Mouse (Mus musculus) layer of hippocampus, adult 18-20 months (tissue): ENCODE measurements at regions not wholly inside any gene's neighbourhood (a gene's known extent, or its start where the extent isn't known, plus 50 kb on each side); places are given as distances from the start of the nearest gene placed in this dataset.

Source experiments
- DNase-seq, 2 experiments: peaks; one replicate each; pipeline ENCODE4 v3.0.0; 2022; ENCODE audit warnings: low spot score in 2 of 2

DNA sequence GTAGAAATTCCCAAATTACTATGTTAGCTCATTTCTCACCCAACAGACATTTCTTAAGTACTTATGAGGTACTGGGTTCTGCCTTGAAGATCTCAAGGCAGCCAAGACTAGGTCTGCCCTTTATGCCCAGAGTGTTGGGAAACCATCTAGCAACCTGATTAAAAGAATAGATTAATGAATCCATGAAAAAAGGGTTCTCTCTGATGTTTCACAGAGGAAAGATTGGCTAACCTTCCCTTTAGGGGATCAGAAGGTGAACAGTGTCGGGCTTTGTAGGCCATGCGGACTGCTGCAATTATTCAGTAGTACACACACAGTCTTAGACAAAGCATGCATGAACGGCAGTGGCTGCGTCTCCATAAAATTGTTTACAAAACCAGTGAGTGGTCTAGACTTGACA lies 556.3 kb downstream of the Vrk1 start:
- DNase-seq, result no peak

DNA sequence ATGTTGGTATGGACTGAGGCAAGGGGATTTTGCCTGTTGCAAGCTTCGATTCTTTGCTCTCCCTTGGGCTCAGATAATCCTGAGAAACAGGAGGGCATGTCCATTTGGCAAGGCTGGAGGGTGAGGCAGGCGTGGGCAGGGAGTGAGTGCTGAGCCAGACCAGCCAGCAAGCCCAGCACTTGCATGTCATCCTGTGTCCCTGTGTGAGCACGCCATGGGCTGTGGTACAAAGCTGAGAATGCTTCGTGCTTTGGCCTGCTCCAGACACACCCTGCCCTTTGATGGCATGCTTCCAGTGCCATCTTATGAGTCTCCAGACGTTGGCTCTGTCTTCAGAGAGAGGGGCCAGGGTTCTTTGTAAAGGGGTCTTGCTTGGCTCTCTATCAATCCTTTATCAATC lies 557.1 kb downstream of the Vrk1 start:
- DNase-seq, result no peak

DNA sequence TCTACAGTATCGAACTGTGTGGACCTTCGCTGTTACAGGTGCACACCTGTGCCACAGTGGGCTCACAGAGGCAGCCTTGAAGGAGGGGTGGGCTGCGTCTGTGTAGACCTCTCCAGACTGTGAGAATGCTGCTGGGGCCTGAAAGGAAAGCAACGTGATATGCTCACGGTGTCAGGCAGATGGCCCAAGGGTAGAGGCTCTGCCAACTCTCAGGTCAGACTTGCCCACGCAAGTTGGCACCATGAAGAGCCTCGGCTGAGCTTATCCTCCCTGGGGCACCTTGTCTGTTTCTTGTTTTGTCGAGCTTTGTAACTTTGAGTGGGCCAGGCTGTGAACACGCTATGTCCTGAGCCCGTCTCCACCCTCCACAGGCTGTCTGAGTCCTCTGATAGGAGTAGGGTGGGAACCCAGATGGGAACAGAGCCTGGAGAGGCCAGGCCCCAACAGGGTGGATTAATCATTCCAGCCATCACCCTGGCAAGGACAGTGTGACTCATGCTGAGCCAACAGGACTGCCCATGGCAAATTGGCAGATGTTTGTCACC lies 558.6 kb downstream of the Vrk1 start:
- DNase-seq, result no peak

DNA sequence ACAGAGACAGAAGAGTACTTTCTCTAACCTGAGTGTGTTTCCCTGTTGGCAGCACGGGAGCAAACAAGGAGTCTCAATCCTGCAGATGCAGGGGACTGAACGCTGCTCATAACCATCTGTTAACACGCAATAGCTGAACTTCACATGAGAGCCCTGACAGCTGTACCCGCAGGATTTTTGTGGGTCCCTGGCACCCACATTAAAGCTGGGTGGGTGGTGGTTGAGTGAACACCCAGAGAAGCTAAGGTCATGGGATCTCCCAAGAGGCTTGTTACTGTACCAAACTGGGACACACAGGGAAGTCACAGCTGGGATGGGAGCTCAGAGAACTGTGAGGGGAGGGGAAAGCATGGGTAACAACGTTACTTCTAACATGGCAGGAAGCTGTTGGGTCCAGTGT lies 562.9 kb downstream of the Vrk1 start:
- no peak for DNase-seq

DNA sequence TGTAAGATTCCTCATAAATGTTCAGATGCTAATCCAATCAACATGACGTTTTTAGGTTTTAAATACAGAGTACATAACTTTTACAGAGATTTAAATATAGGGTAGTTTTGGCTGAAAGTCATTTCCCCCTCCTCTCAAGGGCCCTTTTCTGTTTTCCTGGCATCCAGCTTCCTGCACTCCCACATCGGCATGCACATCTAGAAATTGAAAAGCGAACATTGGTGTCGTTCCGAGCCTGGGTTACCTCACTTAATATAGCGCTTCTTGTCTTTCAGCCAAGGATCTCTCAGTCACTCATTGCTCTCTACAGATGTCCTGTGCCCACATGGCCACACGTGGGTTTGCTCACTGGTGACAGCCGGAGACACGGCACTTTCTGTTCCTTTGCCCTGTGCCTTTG lies 572.7 kb downstream of the Vrk1 start:
- peak; percentile 7 to 40 for DNase-seq

DNA sequence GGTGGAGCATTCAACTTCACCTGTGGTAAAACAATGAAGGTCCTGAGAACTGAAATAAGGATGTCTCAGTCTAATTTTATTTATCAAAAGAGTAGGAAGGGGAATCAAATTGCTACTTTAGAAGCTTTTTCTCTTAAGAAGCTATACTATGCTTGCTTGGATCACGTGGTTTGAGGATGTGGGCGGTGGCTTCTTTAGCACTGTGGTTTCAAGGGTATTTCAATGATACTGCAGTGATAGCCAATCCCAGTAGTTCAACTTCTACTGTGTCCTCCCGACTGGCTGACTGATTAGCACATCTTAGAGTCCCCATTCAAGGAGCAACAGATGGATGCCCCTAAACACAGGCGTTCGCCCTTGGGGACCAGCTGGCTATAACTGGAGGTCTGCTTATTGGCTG lies 575.6 kb downstream of the Vrk1 start:
- no peak for DNase-seq

DNA sequence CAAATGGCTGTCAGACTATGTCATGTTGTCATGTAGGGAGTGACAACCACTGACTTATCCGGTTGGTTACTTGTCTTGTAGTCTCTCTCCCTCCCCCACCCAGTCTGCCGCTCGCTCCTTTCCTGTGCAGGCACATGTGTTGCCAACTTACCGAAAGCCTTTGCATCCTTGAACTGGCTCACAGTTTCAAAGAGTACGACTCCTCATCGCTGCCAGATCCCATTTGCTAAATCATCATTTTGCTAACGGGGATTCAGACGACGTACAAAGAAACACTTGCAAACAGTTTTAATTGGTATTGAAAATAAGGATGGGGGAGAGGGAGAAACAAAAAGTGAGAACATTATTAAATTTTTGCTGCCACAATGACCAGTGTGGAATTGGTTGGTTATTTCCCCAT lies 582.7 kb downstream of the Vrk1 start:
- DNase-seq, result no peak

DNA sequence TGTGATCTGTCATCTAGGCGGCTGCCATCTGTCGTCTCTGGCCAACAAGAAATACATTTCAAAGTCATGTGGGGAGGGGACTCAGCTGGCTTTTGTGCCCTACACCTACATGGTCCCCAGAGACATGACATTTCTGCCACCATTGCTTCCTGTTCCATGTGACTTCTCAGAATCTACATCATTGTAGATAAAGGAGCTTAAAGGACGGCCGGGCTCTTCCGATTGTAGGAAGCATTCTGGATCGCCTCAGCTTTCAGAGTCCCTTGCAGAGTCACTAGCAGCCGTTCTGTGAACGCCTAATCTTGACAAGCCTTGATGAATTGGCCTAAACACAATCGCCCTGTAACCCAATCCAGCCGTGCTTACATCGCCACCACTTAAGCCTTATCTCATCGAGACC lies 587.6 kb downstream of the Vrk1 start:
- DNase-seq, result no peak

DNA sequence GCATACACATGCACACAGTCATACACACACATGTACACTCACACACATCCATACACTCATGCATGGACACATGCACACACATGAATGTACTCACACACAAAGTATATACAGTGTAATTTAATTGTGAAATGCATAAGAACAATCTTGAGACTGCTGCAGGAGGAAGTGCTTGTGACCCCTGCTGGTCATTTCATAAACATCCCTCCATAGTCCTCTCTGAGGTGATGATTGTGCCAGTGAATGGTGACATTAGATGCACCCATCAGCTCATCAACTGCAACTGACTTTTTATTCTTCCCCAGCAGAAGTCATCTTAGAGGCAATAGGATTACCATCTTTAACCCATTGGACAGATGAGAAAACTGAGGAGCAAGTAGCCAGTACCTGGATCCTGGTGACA lies 597.2 kb downstream of the Vrk1 start:
- no peak for DNase-seq

DNA sequence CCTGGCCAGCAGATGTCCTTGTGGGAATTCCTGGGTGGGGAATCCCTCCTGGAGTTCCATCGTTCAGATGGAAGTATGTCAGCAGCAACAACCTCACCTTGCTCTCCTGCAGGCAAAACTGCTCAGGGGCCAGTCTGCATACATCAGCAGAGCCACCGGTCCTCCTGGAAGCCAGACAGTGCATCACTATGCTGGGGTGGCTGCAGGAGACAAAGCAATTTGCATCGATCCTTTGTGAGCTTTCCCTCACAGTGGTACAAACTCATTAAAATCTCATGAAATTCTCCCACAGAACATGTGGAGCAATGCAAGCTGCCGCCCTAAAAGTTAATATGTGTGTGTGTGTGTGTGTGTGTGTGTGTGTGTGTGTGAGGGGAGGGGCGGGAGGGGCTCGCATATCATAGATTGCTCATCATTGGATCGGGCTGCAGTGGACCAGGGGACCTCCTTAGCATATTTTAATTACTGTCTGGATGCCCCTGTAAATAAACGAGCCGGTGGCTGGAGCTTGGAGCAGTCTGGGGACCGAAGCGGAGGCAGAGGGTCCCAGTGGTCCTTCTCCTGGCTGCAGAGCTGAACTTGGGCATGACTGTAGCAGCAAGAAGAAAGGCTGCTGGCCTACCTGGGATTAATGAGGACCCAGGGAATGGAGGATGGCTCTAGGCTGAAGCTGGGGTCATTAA lies 597.8 kb downstream of the Vrk1 start:
- DNase-seq, result no peak

DNA sequence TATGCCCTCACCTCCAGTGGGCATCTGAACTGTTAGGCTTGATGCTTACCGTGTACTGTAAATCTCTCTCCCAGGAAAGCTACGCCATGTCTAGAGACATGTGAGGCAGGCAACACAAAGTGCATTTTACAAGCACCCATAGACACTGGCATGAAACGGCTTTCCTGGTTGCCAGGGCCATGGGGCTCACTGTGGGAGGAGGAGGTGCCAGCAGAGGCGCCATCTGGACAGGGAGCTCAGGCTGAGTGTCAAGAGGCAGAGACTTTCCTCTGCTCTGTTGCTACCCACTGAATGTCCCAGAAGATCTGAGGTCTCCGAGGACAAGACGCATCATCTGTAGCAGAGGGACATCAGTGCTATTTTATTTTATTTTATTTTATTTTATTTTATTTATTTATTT lies 608.7 kb downstream of the Vrk1 start:
- peak in 1 of 2 experiments; percentile 30 for DNase-seq

DNA sequence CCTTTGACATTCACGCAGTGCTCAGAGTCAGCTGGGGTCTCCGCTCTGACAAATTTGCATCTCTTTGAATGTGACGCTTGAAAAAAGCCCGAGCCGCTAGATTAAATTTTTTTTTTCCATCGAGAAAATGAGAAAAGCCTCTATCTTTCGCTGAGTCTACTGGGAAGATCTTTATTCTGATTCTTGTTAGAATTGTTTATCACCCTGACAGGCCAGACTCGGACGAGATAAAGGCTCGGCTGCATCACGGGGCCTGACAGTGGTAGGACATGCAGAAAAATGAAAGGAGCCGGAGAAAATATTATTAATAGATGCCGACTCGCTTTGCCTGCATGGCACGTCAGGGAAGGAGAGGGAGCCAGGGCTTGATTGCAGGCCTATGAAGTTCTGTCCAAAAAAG lies 616.8 kb downstream of the Vrk1 start:
- DNase-seq, result no peak

DNA sequence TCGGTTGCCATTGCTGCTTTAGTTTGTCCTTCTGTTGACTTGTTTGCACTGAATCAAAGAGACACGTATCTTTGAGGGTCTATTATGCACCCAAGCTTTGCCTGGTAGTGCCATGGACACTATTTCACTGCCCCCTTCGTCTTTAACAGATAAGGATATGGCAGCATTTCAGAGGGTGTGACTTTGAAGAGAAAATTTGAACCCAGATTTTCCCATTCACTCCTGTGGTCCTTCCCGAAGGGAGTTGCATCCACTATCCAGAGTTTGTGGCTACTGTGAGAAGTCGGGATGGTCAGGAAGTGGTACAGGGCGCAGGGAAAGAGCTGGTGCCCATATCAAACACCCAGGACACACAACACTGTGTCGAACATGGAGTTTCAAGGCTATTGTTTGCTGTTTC lies 622.5 kb downstream of the Vrk1 start:
- DNase-seq, result no peak

DNA sequence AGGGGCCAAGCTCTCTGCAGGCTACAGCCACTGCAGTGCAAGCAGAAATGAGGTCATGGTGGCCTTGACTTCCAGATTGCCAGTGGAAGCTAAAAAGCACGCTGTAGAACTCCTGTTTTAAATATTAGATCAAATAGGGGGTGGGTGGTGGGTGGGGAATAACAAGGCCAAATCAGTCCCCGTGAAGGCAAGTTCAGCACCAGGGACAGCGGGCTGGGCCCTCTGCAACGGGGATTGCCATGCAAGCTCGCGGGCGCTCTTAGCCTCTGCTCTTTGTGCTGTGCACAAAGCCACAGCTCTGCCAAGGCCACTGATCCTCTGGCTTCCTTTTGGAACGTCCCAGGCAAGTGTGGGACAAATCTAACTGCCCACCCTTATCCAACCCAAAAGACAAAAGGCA lies 623.1 kb downstream of the Vrk1 start:
- no peak for DNase-seq

DNA sequence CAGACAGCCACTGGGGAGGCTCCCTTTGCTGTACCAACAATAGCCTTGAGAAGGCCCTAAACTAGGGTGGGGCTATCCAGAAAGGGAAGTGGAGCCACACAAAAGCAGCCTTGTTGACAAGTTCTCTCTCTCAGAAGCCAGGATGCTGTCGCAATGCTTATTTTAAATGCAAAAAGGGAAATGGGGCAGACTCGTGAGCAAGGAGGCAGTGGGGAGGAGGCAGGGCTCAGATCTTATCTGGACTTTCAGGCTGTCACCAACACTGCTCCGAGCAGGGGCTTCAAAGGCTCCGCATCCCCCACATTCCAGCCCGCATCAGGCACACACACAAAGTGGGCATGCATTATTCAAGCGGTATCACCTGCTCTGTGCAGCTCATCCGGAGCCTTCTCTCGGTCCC lies 648.3 kb downstream of the Vrk1 start:
- no peak for DNase-seq

DNA sequence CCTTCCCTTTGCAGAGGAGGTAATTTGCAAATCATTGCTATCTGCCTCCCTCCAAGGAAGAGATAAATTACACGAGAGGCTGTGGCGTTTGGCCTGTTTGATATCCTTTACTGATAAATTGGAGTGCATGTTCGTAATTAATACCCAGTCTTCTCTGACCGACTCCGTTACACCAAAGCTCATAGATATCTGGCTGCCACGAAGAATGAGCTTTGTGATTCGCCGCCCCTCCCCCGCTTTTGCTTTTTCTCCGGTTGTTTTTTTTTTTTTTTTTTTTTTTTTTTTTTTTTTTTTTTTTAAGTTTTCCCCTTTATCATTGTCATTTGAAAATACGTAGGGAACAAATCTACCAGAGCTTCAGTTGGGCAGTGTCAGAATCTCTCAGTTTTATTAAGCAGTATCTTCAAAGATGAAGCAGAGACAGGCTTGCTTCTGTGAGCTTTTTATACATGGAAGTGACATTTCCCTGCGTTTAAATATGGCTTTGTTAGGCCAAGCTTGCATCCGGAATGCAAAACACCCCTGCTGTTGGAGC lies 663.3 kb downstream of the Vrk1 start:
- DNase-seq, result no peak

DNA sequence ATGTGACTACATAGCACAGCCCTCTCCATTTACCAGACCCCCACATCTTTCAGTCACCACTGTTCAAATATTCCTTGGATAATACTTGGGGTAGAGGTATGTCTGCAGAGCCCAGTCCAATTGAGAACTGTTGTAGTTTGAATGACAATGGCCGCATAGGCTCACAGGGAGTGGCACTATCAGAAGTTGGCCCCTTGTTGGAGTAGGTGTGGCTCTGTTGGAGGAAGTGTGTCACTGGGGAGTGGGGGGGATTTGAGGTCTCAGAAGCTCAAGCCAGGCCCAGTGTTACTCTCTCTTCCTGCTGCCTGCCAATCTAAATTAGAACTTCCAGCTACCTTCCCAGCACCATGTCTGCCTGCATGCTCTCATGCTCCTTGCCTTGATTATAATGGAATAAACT lies 664.7 kb downstream of the Vrk1 start:
- DNase-seq, result no peak

DNA sequence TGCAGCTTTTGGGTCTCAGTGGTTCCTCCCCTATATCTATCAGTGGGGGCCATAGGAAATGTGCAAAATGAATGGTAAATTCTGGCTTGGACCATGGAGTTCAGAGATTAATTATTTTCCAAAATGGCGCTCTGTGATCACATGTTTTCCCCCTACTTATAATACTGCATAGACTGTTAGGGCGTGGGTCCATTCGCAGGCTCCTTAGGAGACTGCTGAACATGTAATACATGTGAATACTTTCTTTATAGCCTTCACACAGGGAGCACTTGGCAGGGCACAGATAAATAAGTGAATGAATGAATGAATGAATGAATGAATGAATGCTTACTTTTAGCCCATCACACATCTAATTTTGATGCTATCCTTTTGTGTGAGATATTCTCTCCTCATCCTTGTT lies 666.1 kb downstream of the Vrk1 start:
- no peak for DNase-seq

DNA sequence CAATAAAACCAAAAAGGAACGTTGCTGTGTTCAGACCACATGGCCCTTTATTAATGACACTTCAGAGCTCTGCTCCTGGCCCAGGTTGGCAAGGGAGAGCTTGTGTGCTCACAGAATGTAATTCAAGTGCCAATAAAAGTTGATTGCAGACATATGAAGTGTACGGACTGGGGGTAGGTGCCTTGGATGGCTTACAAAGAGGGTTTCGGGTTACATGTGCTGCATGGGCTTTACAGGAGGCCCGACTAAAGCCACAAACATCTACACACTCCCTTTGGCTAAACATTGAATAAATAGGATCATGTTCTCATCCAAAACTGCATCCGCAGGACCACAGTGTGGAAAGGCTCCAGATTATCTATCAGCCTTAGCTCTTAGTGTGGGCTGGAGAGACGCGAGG lies 666.5 kb downstream of the Vrk1 start:
- DNase-seq, result no peak

DNA sequence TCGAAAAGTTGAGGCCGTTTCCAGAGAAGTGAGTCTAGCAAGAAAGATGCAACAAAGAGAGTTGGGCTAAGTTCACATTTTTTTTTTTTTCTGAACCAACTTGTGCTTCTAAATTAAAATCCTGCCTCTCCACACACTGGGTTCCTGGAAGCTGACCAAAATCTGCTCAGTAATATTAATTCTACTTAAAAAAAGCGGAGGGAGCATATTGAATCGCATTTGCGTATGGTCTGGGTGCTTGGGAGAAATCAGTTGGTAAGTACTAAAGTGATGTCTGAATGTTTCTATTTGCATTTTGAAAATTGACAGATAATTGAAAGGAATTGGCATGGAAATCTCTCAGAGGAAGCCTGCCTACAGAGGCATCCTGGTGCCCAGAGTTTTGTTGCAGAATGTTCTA lies 676.0 kb downstream of the Vrk1 start:
- DNase-seq, result peak; percentile 38 to 76

DNA sequence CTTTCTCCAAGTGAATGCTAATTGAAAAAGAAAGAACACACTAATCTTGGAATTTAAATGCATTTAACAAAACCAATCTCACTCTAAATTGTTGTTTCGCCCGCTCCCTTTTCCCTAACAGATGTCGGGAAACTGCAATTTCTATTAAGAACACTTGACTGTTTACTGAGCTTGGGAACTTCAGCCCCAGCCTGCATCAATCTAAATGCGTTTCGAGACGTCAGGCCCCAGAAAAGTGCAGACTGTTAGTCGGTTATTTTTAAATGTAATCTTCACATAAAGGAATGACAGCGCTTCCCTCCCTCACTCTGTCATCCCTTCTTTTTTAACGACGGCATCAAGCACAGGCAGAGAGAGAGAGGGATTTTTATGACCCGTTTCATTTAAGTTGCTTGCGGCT lies 677.7 kb downstream of the Vrk1 start:
- DNase-seq, result peak; percentile 5 to 52

DNA sequence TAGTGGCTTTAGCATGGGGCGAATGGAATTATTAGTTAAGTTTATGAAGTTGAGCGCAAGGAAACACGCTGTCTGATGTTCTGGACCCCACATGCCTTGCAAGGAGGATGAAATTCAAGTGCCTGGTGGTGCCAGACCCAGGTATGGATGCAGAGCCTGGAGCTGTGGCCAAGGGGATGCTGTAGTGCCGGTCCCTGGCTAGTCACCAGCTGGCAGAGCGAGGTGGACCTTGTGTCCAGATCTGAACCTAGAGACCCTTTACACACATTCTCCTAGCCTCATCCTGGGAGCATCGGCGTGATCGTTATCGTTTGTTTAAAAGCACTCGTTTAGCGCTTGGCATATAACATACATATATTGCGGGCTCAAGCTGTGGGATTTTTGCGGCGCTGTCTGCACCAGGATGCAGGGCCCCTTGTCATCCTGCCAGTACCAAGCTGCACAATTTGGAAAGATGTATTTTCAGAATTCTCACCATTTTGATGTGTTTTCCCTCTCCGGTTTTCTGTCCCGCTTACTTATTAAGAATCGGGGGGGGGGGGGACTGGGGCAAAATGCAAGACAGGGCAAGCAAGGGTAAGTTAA lies 678.2 kb downstream of the Vrk1 start:
- DNase-seq, result peak in 1 of 2 experiments; percentile 17

DNA sequence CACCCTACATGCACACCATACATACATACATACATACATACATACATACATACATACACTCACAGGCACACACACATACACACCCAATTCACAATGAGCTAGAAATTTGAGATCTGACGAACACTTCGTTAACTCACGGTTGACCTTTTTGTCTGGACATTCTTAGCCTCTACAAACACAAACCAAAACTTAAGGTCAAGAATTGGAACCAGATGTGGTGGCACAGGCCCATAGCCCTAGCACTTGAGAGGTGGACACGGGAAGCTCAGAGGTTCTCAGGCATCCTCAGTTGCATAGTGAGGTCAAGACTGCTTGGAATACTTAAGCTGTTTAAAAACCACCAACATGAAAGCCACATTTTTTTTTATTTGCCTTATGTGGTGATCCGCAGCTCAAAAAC lies 692.9 kb downstream of the Vrk1 start:
- DNase-seq, result no peak
